Mouse (Mus musculus): ENCODE measurements around the gene Bpifc. TPM values are rescaled to one million over a fixed set of nuclear protein-coding genes. Genes with fewer than 3 reads are reported as not detected.

Bpifc gene
- polyA plus RNA-seq, 1 experiment from 2014 or later, result 0.22 TPM

DNA sequence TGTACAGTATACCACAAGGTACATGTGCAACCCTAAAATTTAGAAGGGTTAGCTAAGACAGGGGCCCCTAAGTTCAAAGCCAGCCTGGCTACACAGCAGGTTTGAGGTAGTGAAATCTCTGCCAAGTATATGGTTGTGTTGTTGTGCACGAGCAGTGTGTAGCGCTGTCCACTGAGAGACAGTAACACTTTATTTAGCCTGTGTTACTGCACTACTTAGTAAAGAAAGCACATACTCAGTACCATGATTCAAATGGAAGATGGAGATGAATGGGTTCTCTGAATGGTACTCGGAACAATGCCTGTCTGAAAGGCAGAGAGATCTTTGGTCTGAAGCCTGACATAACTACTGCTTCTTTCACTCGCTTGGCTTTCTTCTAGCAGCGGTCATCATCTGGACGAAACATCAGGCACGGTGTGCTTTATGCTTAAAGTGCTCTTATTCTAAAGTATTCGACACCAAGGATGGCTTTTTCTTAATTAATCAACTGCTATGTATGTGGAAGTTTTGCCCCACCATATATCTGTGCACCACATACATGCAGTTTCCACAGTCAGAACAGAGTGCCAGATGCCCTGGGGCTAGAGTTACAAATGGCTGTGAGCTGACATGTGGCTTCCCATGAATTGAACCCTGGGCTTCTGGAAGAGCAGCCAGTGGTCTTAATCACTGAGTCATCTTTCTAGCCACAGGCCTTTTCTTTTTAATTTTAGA lies 63.1 kb downstream of the Bpifc start:
- no peak overlapping the region for H3K4me3 ChIP-seq
- ATAC-seq (ENCODE audit: borderline replicate concordance, extremely low read depth, low FRiP score, low TSS enrichment), result no peak
- no peak overlapping the region for H3K27ac ChIP-seq
- no peak overlapping the region for H3K4me2 ChIP-seq
- no peaks in the 10 kb centered on the region for H3K27me3 ChIP-seq
- no peak overlapping the region for H3K9ac ChIP-seq
- peaks cover 85% of the 10 kb centered on the region for H3K36me3 ChIP-seq
- 94% methylated on average over 8 of the region's 8 CpGs for WGBS
- peaks cover 2% of the 10 kb centered on the region; the same call in 1 of the 2 replicates for H3K4me1 ChIP-seq
- H3K9me3 ChIP-seq, result no peaks in the 10 kb centered on the region

DNA sequence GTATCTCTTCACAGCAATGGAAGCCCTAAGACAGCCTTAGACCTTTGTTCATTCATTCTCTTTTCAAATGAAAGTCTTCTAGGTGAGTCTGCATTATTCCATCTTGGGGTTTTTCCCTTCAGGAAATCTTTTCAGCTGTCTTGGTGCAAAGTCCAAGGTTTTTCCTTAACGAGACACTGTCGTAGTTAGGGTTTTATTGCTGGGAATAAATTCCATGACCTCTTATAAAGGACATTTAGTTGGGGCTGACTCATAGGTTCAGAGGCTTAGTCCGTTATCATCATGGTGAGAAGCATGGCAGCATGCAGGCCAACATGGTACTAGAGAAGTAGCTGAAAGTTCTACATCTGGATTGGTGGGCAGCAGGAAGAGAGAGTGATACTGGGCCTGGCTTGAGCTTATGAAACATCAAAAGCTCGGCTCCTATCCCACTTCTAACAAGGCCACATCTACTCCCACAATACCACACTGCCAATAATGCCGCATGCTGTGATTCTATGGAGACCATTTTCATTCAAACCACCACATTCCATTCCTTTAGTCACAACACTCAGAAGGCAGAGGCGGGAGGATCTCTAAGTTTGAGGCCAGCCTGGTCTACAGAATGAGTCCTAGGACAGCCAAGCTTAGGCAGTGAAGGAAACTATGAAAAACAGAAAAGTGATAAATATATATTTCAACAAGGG lies 75.3 kb downstream of the Bpifc start:
- Histone ChIP-seq H3K9me3 (no peaks in the 10 kb centered on the region), H3K27me3 (no peaks in the 10 kb centered on the region), H3K27ac (no peak overlapping the region), H3K4me3 (no peak overlapping the region), H3K36me3 (peaks cover 54% of the 10 kb centered on the region), H3K9ac (no peak overlapping the region), H3K4me1 (no peaks in the 10 kb centered on the region), H3K4me2 (no peak overlapping the region)
- WGBS, result 95% methylated on average over 6 of the region's 6 CpGs
- ATAC-seq (ENCODE audit: borderline replicate concordance, extremely low read depth, low FRiP score, low TSS enrichment), result no peak

DNA sequence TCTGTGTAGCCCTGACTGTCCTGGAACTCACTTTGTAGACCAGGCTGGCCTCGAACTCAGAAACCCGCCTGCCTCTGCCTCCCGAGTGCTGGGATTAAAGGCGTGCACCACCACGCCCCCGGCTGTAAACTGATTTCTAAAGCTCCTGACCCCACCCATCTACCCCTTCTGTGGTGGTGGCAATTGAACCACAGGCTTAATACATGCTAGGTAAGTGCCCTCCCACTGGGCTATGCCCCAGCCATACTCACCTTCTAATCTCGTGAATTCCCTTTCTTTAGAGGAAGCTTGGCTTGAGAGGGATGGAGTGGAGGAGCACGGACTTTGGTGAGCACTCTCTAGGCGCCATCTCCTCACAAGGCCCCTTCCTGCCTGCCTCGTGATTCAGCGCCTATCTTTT lies 81.7 kb downstream of the Bpifc start:
- Histone ChIP-seq H3K9ac (no peak overlapping the region), H3K36me3 (no peaks in the 10 kb centered on the region), H3K9me3 (no peaks in the 10 kb centered on the region), H3K4me1 (peaks cover 20% of the 10 kb centered on the region; the same call in 1 of the 2 replicates), H3K4me2 (no peak overlapping the region), H3K27ac (no peak overlapping the region), H3K4me3 (no peak overlapping the region), H3K27me3 (peaks cover 19% of the 10 kb centered on the region)
- WGBS, result 82% methylated on average over 11 of the region's 11 CpGs
- ATAC-seq (ENCODE audit: borderline replicate concordance, extremely low read depth, low FRiP score, low TSS enrichment), result no peak

DNA sequence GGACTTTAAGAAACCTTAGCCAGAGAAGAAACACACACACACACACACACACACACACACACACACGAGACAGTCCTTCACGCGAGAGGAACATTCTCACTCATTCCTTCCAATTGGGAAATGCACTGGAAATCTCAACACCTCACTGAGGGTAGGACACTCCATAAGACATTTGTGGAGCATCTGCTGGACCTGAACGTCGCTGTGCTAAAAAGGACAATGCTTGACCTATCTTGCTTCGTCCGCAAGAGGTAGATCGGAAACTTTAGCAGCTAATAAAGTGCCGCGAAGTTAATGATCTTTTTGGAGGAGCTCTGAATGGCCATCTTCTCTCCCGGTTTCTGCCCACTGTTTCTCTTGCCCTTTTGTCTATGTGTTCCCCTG lies 82.5 kb downstream of the Bpifc start:
- Histone ChIP-seq H3K27me3 (peaks cover 19% of the 10 kb centered on the region), H3K4me1 (peaks cover 20% of the 10 kb centered on the region; the same call in 1 of the 2 replicates), H3K4me3 (peak overlapping the region; percentile 54), H3K9ac (no peak overlapping the region), H3K9me3 (no peaks in the 10 kb centered on the region), H3K27ac (no peak overlapping the region), H3K4me2 (peak overlapping the region; percentile 96), H3K36me3 (no peaks in the 10 kb centered on the region)
- ATAC-seq (ENCODE audit: borderline replicate concordance, extremely low read depth, low FRiP score, low TSS enrichment), result no peak
- 39% methylated on average over 11 of the region's 11 CpGs for WGBS

DNA sequence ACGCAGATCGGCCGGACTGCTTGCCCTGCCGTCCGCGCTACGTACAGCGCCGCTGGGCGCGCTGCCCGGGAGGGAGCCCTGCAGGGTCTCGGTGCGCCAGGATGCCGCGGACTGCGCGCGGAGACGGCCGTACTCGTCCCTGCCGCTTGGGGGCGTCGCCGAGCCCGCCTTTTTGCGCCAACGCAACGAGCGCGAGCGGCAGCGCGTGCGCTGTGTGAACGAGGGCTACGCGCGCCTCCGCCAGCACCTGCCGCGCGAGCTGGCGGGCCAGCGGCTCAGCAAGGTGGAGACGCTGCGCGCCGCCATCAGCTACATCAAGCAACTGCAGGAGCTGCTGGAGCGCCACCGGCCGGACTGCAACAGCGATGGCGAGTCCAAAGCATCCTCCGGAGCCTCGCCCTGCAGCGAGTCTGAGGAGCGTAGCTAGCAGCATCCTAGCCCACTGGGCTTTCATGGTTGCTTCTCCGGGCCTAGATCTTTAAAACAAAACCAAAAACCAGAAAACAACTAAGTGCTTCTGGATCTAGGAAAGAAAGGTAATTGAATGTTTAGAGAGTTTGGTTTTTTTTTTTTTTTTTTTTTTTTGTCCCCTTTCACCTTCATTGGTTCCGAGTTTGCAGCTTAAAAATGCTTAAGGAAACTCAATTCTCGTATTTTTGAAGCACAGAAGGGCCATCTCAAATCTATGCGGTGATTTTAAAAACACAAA lies 83.0 kb downstream of the Bpifc start:
- no peaks in the 10 kb centered on the region for H3K36me3 ChIP-seq
- peak overlapping the region; percentile 54 for H3K4me3 ChIP-seq
- peak overlapping the region; percentile 96 for H3K4me2 ChIP-seq
- WGBS, result under 1% methylated on average over 63 of the region's 63 CpGs
- H3K9ac ChIP-seq, result peak overlapping the region; percentile 35; the same call in 1 of the 2 replicates
- H3K4me1 ChIP-seq, result peaks cover 20% of the 10 kb centered on the region; the same call in 1 of the 2 replicates
- ATAC-seq (ENCODE audit: borderline replicate concordance, extremely low read depth, low FRiP score, low TSS enrichment), result peak; percentile 79
- H3K27ac ChIP-seq, result no peak overlapping the region
- H3K9me3 ChIP-seq, result no peaks in the 10 kb centered on the region
- H3K27me3 ChIP-seq, result peaks cover 21% of the 10 kb centered on the region

DNA sequence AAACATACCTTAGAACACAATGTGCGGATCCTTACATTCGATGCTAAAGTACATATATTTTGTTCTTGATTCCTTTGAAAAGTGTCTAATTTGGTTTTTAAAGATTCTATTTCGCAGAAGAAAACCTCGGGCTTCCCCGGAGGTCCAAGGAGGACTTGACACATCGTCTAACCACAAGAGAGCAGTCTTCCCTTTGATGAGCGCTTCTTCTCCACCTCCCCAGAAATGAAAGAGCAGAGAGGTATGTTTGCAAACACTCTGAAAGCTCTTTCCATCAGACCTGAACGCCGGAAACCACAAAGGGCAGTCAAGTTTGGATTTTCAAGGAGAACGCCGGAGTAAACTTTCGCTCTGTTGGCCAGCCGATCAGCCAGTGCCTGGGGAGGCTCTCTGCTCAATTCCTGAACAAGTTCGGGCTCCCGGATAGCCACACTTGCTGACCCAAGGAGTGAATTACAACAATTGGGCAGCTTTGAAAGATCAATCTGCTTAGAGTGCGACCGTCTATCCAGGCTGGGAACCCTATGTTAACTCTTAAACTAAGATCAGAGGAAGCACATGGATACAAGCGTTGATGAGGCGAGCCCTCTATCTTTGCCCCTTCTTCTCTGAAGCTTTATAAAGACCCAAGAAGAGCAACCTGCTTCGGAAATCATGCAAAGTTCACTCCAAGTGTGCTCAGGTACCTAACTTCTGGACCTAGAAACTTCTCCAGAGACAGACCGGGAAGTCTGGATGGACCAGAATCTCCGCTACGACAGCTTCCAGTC lies 83.8 kb downstream of the Bpifc start, which contains the start of gene Ascl4:
Gene Ascl4 (plus strand): TSS at position 6 of the 770 bp plus-strand sequence.
- peak within 1 kb of the TSS; percentile 96 for H3K4me2 ChIP-seq
- H3K9ac ChIP-seq, result peak within 1 kb of the TSS; percentile 35; the same call in 1 of the 2 replicates
- H3K27me3 ChIP-seq, result peaks cover 21% of the 10 kb centered on the region
- peak within 1 kb of the TSS; percentile 54 for H3K4me3 ChIP-seq
- peak; percentile 19; the same call in 1 of the 2 replicates for ATAC-seq (ENCODE audit: borderline replicate concordance, extremely low read depth, low FRiP score, low TSS enrichment)
- H3K4me1 ChIP-seq, result peaks cover 20% of the 10 kb centered on the region; the same call in 1 of the 2 replicates
- H3K9me3 ChIP-seq, result no peaks in the 10 kb centered on the region
- H3K27ac ChIP-seq, result no peak within 1 kb of the TSS
- no peaks in the 10 kb centered on the region for H3K36me3 ChIP-seq
- WGBS, result 1% methylated on average over 23 of the region's 23 CpGs

DNA sequence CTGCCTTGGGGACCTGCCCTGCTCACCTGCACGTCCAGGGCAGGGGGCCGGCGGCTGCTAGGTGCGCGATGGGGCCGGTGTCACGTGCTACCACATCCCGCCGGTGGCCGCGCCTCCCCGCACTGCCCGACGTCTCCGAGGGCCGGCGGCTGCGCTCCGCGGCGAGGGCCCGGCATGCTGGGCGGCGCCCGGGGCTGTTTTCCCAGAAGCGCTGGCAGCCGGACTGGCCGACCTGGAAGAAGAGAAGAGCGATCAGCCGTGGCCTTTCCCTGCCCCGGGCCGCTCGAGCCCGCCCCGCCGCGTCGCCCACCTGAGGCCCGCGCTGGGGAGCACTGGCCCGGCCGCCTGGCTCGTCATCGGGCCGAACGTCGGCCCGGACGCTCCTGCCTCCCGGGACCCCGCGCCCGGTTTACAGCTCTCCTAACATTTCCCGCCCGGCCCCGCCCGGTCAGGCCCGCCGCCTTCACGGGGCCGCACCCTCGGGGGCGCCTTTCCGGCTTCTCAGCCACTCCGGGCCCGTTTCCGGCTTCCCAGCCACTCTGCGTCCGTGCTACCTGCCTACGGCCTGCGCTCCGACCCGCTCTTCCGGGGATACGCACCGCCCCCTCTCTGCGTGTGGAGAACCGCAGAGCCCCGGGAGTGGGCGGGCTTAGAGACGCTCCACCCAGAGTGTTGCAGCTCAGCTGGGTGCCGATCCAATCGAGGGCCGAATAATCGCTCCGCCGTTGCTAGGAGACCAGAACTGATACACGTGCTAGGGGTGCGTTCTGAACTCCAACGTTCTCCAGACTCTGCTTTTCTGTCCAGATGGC lies 95.0 kb downstream of the Bpifc start, which contains the start of gene Prdm4:
Gene Prdm4 (minus strand): TSS at position 645 of the 812 bp plus-strand sequence.
- Histone ChIP-seq H3K9me3 (no peaks in the 10 kb centered on the region), H3K27me3 (no peaks in the 10 kb centered on the region; the same call in 1 of the 2 replicates), H3K36me3 (peaks cover 25% of the 10 kb centered on the region), H3K4me1 (peaks cover 14% of the 10 kb centered on the region), H3K4me3 (peak within 1 kb of the TSS; percentile 96), H3K9ac (peak within 1 kb of the TSS; percentile 81), H3K4me2 (peak within 1 kb of the TSS; percentile 83), H3K27ac (peak within 1 kb of the TSS; percentile 88)
- ATAC-seq (ENCODE audit: borderline replicate concordance, extremely low read depth, low FRiP score, low TSS enrichment), result peak; percentile 100
- under 1% methylated on average over 89 of the region's 90 CpGs for WGBS

Other genes with a start within 250 kb of the Bpifc start
- 87.2 and 87.3 TPM in 2 replicates for gene Pwp1, start 182.4 kb downstream of the Bpifc start, polyA plus RNA-seq (2015; fragmentation: Nextera tagmentation; extraction: Ambion mirVana)
- 13.8 and 14.1 TPM in 2 replicates for gene Prdm4, start 94.8 kb downstream of the Bpifc start, polyA plus RNA-seq (2015; fragmentation: Nextera tagmentation; extraction: Ambion mirVana)
- gene Ascl4, start 84.2 kb downstream of the Bpifc start, polyA plus RNA-seq (2015; fragmentation: Nextera tagmentation; extraction: Ambion mirVana), result 0.19 and 0.33 TPM in 2 replicates
- 194 and 196 TPM in 2 replicates for gene Rtcb, start 54.1 kb downstream of the Bpifc start, polyA plus RNA-seq (2015; fragmentation: Nextera tagmentation; extraction: Ambion mirVana)
- 22.9 and 26.4 TPM in 2 replicates for gene Fbxo7, start 10.1 kb upstream of the Bpifc start, polyA plus RNA-seq (2015; fragmentation: Nextera tagmentation; extraction: Ambion mirVana)